Mouse (Mus musculus) heart, embryonic 13.5 days (tissue): ENCODE results near the gene Cpz. TPM values are rescaled to one million over a fixed set of nuclear protein-coding genes. Genes with fewer than 3 reads are reported as not detected.

Experiments used
- ATAC-seq: fragments of 200-750 bp; cut with Nextera tagmentation; 2 replicates; pipeline ENCODE4 v1.8.0; 2017; ENCODE audit warnings: moderate TSS enrichment; ENCODE audit not compliant: insufficient number of reproducible peaks, low FRiP score, low TSS enrichment; ENCODE audit errors: extremely low read depth
- H3K27ac ChIP-seq: fragments of 300-500 bp; sonication (generic); replicated peaks from 2 replicates; pipeline ENCODE4 v1.5.1; 2015; ENCODE audit warnings: moderate library complexity, mild to moderate bottlenecking, inconsistent platforms
- H3K27me3 ChIP-seq: fragments of 300-500 bp; sonication (generic); replicated peaks from 2 replicates; pipeline ENCODE4 v1.6.1; 2015; ENCODE audit warnings: mild to moderate bottlenecking, inconsistent platforms
- H3K36me3 ChIP-seq: fragments of 300-500 bp; sonication (generic); 2 replicates; pipeline ENCODE4 v1.6.1; 2015; ENCODE audit warnings: mild to moderate bottlenecking, inconsistent platforms
- H3K4me1 ChIP-seq: fragments of 300-500 bp; sonication (generic); 2 replicates; pipeline ENCODE4 v1.6.1; 2015; ENCODE audit warnings: inconsistent platforms
- H3K4me2 ChIP-seq: fragments of 300-500 bp; sonication (generic); 2 replicates; pipeline ENCODE4 v1.6.1; 2015; ENCODE audit warnings: inconsistent platforms, mild to moderate bottlenecking, moderate library complexity
- H3K4me3 ChIP-seq: fragments of 300-500 bp; sonication (generic); 2 replicates; pipeline ENCODE4 v1.5.1; 2015; ENCODE audit warnings: moderate library complexity, mild to moderate bottlenecking, inconsistent platforms
- H3K9ac ChIP-seq: fragments of 300-500 bp; sonication (generic); 2 replicates; pipeline ENCODE4 v1.6.1; 2015; ENCODE audit warnings: inconsistent platforms, mild to moderate bottlenecking, moderate library complexity
- H3K9me3 ChIP-seq: fragments of 300-500 bp; sonication (generic); 2 replicates; pipeline ENCODE4 v1.6.1; 2016; ENCODE audit warnings: inconsistent platforms
- WGBS: fragments of 180-500 bp; shearing (Covaris S2); methylation state at CpG from one replicate; pipeline ENCODE4 v1.1.7; 2015; ENCODE audit warnings: mixed read lengths; 5-methylcytosine and 5-hydroxymethylcytosine counted together
- polyA plus RNA-seq: library from polyadenylated mRNA; unstranded; fragments of >200 nt; fragmentation: Nextera tagmentation; extraction: Ambion mirVana; gene quantifications from 2 replicates; pipeline ENCODE4 v1.2.1, GENCODE M21; 2015

The Cpz gene
- polyA plus RNA-seq, 1 experiment from 2014 or later, result 10.3 TPM

DNA sequence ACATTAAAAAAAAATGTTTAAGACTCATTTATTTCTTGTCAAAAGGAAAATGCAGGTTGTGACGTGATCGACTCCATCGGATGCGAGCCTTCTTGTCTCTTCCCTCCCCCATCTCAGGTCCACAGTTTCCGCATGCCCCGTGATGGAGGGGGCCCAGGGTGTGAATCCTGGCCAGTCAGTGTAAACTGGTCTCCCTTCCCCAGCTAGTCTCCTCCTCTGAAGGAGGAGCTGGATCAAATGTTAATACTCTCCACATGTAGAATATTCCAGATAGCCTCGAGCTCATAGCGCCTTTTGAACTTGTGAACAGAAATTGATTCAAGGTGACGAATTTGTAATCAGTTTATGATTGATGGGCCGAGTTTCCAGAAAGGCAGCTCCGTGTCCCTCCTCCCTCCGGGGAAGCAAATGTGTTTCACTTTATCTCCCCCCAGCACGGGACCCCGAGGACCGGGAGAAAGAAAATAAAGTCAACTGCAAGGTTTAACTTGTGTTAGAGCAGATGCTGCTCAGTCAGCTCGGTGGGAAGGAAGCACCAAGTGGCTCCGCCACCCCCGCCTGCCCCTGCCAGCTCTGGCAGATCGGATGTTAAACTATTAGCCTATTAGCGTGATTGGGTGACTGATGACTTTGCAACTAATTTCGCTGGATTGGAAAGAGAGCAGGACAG is 59.4 kb downstream of the Cpz start:
- no peak overlapping the region for H3K27ac ChIP-seq
- no peak overlapping the region for H3K4me3 ChIP-seq
- no peaks in the 10 kb centered on the region for H3K36me3 ChIP-seq
- H3K27me3 ChIP-seq, result peaks cover 100% of the 10 kb centered on the region
- no peak overlapping the region for H3K9ac ChIP-seq
- 30% methylated on average over 21 of the region's 21 CpGs for WGBS
- H3K4me2 ChIP-seq, result no peak overlapping the region
- no peaks in the 10 kb centered on the region for H3K4me1 ChIP-seq
- ATAC-seq, result no peak
- no peaks in the 10 kb centered on the region for H3K9me3 ChIP-seq

DNA sequence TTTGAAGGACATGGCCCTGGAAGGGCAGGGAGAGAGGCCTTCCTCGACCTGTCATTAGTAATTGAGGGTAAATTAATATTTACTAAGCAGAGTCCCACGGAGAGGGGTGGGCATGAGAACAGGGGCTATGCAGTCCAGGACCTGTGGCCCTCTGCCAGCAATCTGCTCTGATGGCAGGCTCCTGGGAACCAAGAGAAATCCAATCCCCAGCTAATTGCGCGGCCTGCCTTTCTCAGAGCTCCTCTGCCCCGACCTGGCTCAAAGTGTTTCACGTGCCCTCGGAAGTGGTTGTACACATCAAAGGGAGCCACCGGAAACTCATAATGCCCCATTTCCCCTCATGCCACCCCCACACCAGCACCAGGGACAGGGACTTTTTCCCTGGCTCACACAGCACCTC is 63.4 kb downstream of the Cpz start:
- WGBS, result 56% methylated on average over 8 of the region's 8 CpGs
- Histone ChIP-seq H3K4me3 (no peak overlapping the region), H3K27ac (no peak overlapping the region), H3K9ac (no peak overlapping the region), H3K36me3 (no peaks in the 10 kb centered on the region), H3K4me1 (no peaks in the 10 kb centered on the region), H3K4me2 (no peak overlapping the region), H3K27me3 (peaks cover 86% of the 10 kb centered on the region), H3K9me3 (peaks cover 3% of the 10 kb centered on the region; the same call in 1 of the 2 replicates)
- ATAC-seq, result no peak

DNA sequence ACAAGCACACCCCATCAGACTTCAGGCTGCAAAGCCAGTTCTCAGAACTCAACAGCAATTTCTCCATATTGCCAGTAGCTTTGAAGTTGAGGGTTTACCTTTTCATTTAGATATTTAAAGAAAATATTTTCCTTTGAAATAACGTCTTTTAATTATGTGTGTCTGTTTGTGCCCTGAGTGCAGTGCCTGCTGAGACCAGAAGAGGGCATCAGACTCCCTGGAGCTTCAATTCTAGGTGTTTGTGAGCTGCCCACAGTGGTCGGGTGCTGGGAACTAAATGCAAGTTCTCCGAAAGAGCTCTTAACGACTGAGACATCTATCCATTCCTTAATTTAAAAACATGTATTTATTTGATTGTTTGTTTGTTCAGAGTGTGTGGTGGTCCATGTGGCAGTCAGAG is 65.7 kb downstream of the Cpz start:
- H3K27me3 ChIP-seq, result peaks cover 67% of the 10 kb centered on the region
- no peak overlapping the region for H3K9ac ChIP-seq
- WGBS, result 73% methylated on average over 4 of the region's 4 CpGs
- H3K4me1 ChIP-seq, result no peaks in the 10 kb centered on the region
- no peak overlapping the region for H3K4me2 ChIP-seq
- no peak overlapping the region for H3K4me3 ChIP-seq
- no peak for ATAC-seq
- H3K36me3 ChIP-seq, result no peaks in the 10 kb centered on the region
- H3K27ac ChIP-seq, result no peak overlapping the region
- H3K9me3 ChIP-seq, result peaks cover 3% of the 10 kb centered on the region; the same call in 1 of the 2 replicates

GRCm38 (mm10) chr5:35458267-35458666 is 67.2 kb downstream of the Cpz start:
- ATAC-seq, result no peak
- 39% methylated on average over 3 of the region's 3 CpGs for WGBS
- Histone ChIP-seq H3K27ac (no peak overlapping the region), H3K9me3 (peaks cover 3% of the 10 kb centered on the region; the same call in 1 of the 2 replicates), H3K9ac (no peak overlapping the region), H3K36me3 (no peaks in the 10 kb centered on the region), H3K4me1 (no peaks in the 10 kb centered on the region), H3K27me3 (peaks cover 64% of the 10 kb centered on the region), H3K4me3 (no peak overlapping the region), H3K4me2 (no peak overlapping the region)

GRCm38 (mm10) chr5:35457364-35457763 is 68.1 kb downstream of the Cpz start:
- Histone ChIP-seq H3K9me3 (peaks cover 3% of the 10 kb centered on the region; the same call in 1 of the 2 replicates), H3K36me3 (no peaks in the 10 kb centered on the region), H3K4me2 (no peak overlapping the region), H3K4me3 (no peak overlapping the region), H3K27me3 (peaks cover 64% of the 10 kb centered on the region), H3K4me1 (no peaks in the 10 kb centered on the region), H3K27ac (no peak overlapping the region), H3K9ac (no peak overlapping the region)
- ATAC-seq, result no peak
- WGBS, result 71% methylated on average over 7 of the region's 7 CpGs

DNA sequence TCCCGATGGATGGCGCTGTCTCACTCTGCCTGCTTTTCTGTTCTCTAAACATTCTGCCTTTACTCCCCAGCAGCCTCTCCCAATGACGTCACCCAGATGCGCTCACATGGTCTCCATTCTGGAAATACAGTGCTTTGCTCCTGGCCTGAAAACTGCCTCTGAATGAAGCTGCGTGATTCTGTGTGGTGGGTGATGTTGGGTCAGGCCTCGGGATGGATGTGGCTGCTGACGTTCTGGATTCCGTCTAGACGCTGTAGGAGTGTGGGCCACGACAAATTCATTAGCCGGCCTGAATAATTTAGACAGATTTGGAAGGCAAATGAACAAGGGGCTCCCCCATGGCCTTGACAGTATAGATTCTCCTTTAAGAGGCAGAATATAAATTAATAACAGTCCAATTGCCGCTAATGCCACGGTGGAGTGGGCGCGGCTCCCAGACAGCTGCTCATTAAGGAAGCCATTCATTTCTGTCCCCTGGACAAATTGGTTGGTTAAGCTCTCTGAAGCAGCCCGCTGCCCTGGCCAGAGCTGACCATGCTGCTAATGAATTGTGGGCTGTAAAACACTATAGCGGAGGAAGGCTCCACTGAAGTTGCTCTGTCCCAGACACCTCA is 71.2 kb downstream of the Cpz start:
- Histone ChIP-seq H3K4me2 (no peak overlapping the region), H3K4me1 (no peaks in the 10 kb centered on the region), H3K27me3 (peaks cover 70% of the 10 kb centered on the region), H3K9ac (no peak overlapping the region), H3K9me3 (no peaks in the 10 kb centered on the region), H3K36me3 (no peaks in the 10 kb centered on the region), H3K27ac (no peak overlapping the region), H3K4me3 (no peak overlapping the region)
- WGBS, result 70% methylated on average over 17 of the region's 17 CpGs
- no peak for ATAC-seq

Other genes starting within 250 kb of the Cpz start
- 0.04 TPM in 1 of 2 replicates, not detected in the other for gene Adra2c, start 247.4 kb downstream of the Cpz start, polyA plus RNA-seq
- 0.13 TPM in 1 of 2 replicates, not detected in the other for gene Hmx1, start 136.6 kb downstream of the Cpz start, polyA plus RNA-seq
- 3.9 and 4.6 TPM in 2 replicates for gene Trmt44, start 49.4 kb upstream of the Cpz start, polyA plus RNA-seq
- gene Acox3, start 57.3 kb upstream of the Cpz start, polyA plus RNA-seq, result 8.2 and 8.6 TPM in 2 replicates
- 6.3 and 7.2 TPM in 2 replicates for gene Htra3, start 154.1 kb upstream of the Cpz start, polyA plus RNA-seq
- 9.2 and 9.7 TPM in 2 replicates for gene Sh3tc1, start 214.3 kb upstream of the Cpz start, polyA plus RNA-seq
- gene Ablim2, start 232.2 kb upstream of the Cpz start, polyA plus RNA-seq, result 4.9 and 5.1 TPM in 2 replicates